Comparison of ENCODE assay signal across 14 mouse cellular contexts in genomic region chr10:81396749-81397148, GRCm38 (mm10). TPM values are rescaled to one million over a fixed set of nuclear protein-coding genes. Genes with fewer than 3 reads are reported as not detected.
DNase-seq lines count a peak whose midpoint lies in the region; ATAC-seq lines count a peak whose summit lies in the region.
"Had no signal": no experiment of that assay in that cellular context is flagged by ENCODE, and none has a peak within 500 bp of the region (broad histone marks: within the 10 kb centered on the region; RNA-seq: fewer than 3 reads in every experiment).

No protein-coding gene starts in this region.

- 75% methylated on average over 5 of the region's 5 CpGs for WGBS in kidney, embryonic 15.5 days
- 43% methylated on average over 5 of the region's 5 CpGs for WGBS in hindbrain, embryonic 16.5 days

- no peaks in the 10 kb centered on the region for H3K27me3 ChIP-seq in kidney, embryonic 15.5 days
- no peaks in the 10 kb centered on the region for H3K27me3 ChIP-seq in hindbrain, embryonic 16.5 days (replicated peaks; ENCODE audit: control insufficient read depth, insufficient read depth, low read length)
- H3K27me3 ChIP-seq: CH12.LX, Patski had no signal

- DNase-seq in kidney, adult 8-10 months = no peak
- DNase-seq in thymus, postnatal 4 days = peak; percentile 54
- DNase-seq in thymus, postnatal 10 days (ENCODE audit: low spot score in 2 of 2) = no peak
- DNase-seq in c-Kit-positive CD71-positive TER-119-positive erythroid progenitor cells, embryonic 14.5 days (ENCODE audit: low spot score) = no peak
- DNase-seq in natural killer cell, adult 2 months (ENCODE audit: low spot score in 2 of 2) = no peak
- DNase-seq: cerebellum, adult 9-11 months; kidney, adult 11 months; left cerebral cortex, postnatal 4 days; liver, postnatal 0 days had no signal

- no peaks in the 10 kb centered on the region for H3K9me3 ChIP-seq in kidney, embryonic 15.5 days (replicated peaks)
- H3K9me3 ChIP-seq in hindbrain, embryonic 16.5 days (ENCODE audit: control insufficient read depth, low read length) = no peaks in the 10 kb centered on the region

- no peak for ATAC-seq in kidney, embryonic 15.5 days (replicated peaks; ENCODE audit: low FRiP score)
- no peak for ATAC-seq in hindbrain, embryonic 16.5 days
- ATAC-seq: liver, postnatal 0 days; Patski had no signal

- no peak overlapping the region for H3K9ac ChIP-seq in kidney, embryonic 15.5 days
- no peak overlapping the region for H3K9ac ChIP-seq in hindbrain, embryonic 16.5 days (ENCODE audit: low read depth, low read length)
- H3K9ac ChIP-seq: liver, postnatal 0 days had no signal

- H3K36me3 ChIP-seq in kidney, embryonic 15.5 days = peaks cover 31% of the 10 kb centered on the region
- peaks cover 6% of the 10 kb centered on the region for H3K36me3 ChIP-seq in hindbrain, embryonic 16.5 days (ENCODE audit: control insufficient read depth, insufficient read depth, low read length)

- no peak overlapping the region for H3K4me3 ChIP-seq in kidney, embryonic 15.5 days (replicated peaks)
- no peak overlapping the region for H3K4me3 ChIP-seq in hindbrain, embryonic 16.5 days (ENCODE audit: low read length)

- 0 out of 2 replicates have a peak overlapping the region, but pooled peaks have one; percentile 14 for H3K27ac ChIP-seq in kidney, embryonic 15.5 days
- peak overlapping the region; percentile 4; the same call in 1 of the 2 replicates for H3K27ac ChIP-seq in hindbrain, embryonic 16.5 days (ENCODE audit: low read depth, low read length)

- H3K4me1 ChIP-seq in kidney, embryonic 15.5 days = peaks cover 56% of the 10 kb centered on the region
- H3K4me1 ChIP-seq in hindbrain, embryonic 16.5 days (ENCODE audit: control insufficient read depth, insufficient read depth, low read depth, low read length) = peaks cover 25% of the 10 kb centered on the region

- no peak overlapping the region for H3K4me2 ChIP-seq in kidney, embryonic 15.5 days
- H3K4me2 ChIP-seq in hindbrain, embryonic 16.5 days (ENCODE audit: low read length) = no peak overlapping the region

RNA-seq across cellular contexts. Expression of gene Smim24, which starts 3.9 kb away (rescaled TPM):
- 26.0 and 29.4 TPM in 2 replicates for polyA plus RNA-seq in kidney, embryonic 15.5 days (2015; fragmentation: Nextera tagmentation; extraction: Ambion mirVana)
- polyA plus RNA-seq in hindbrain, embryonic 16.5 days (2015; fragmentation: Nextera tagmentation; extraction: Ambion mirVana) = 1.6 and 2.3 TPM in 2 replicates

RNA-seq across cellular contexts. Expression of gene Gm48552, which starts 7.9 kb away (rescaled TPM):
- polyA plus RNA-seq in kidney, embryonic 15.5 days (2015; fragmentation: Nextera tagmentation; extraction: Ambion mirVana) = 1.6 and 2.1 TPM in 2 replicates
- polyA plus RNA-seq in hindbrain, embryonic 16.5 days (2015; fragmentation: Nextera tagmentation; extraction: Ambion mirVana) = 1.5 and 2.2 TPM in 2 replicates
- polyA plus RNA-seq: embryonic facial prominence, embryonic 11.5 days; liver, postnatal 0 days had no signal

RNA-seq across cellular contexts. Expression of gene Gm48551, which starts 12.5 kb away (rescaled TPM):
- polyA plus RNA-seq in kidney, embryonic 15.5 days (2015; fragmentation: Nextera tagmentation; extraction: Ambion mirVana) = 2.5 and 4.1 TPM in 2 replicates
- 7.9 and 9.4 TPM in 2 replicates for polyA plus RNA-seq in hindbrain, embryonic 16.5 days (2015; fragmentation: Nextera tagmentation; extraction: Ambion mirVana)

RNA-seq across cellular contexts. Expression of gene Dohh, which starts 12.5 kb away (rescaled TPM):
- 79.7 and 82.2 TPM in 2 replicates for polyA plus RNA-seq in kidney, embryonic 15.5 days (2015; fragmentation: Nextera tagmentation; extraction: Ambion mirVana)
- polyA plus RNA-seq in hindbrain, embryonic 16.5 days (2015; fragmentation: Nextera tagmentation; extraction: Ambion mirVana) = 99.8 and 108 TPM in 2 replicates

RNA-seq across cellular contexts. Expression of gene Fzr1, which starts 18.4 kb away (rescaled TPM):
- polyA plus RNA-seq in kidney, embryonic 15.5 days (2015; fragmentation: Nextera tagmentation; extraction: Ambion mirVana) = 105 and 114 TPM in 2 replicates
- 149 and 156 TPM in 2 replicates for polyA plus RNA-seq in hindbrain, embryonic 16.5 days (2015; fragmentation: Nextera tagmentation; extraction: Ambion mirVana)
